Mouse (Mus musculus) embryonic facial prominence, embryonic 10.5 days (tissue): ENCODE measurements at regions not wholly inside any gene's neighbourhood (a gene's known extent, or its start where the extent isn't known, plus 50 kb on each side); places are given as distances from the start of the nearest gene placed in this dataset.

ENCODE experiments used
- DNase-seq: peaks from one replicate; pipeline ENCODE4 v3.0.0-alpha.2; 2017; ENCODE audit warnings: low spot score
- H3K27ac ChIP-seq: fragments of 300-500 bp; sonication (generic); replicated peaks from 2 replicates; pipeline ENCODE4 v1.5.1; 2016; ENCODE audit warnings: mild to moderate bottlenecking
- H3K27me3 ChIP-seq: fragments of 300-500 bp; sonication (generic); replicated peaks from 2 replicates; pipeline ENCODE4 v1.6.1; 2016; ENCODE audit warnings: low read depth, mild to moderate bottlenecking; ENCODE audit not compliant: poor library complexity, severe bottlenecking
- H3K36me3 ChIP-seq: fragments of 300-500 bp; sonication (generic); replicated peaks from 2 replicates; pipeline ENCODE4 v1.6.1; 2016; ENCODE audit warnings: mild to moderate bottlenecking, moderate library complexity
- H3K4me1 ChIP-seq: fragments of 300-500 bp; sonication (generic); 2 replicates; pipeline ENCODE4 v1.6.1; 2016
- H3K4me3 ChIP-seq: fragments of 300-500 bp; sonication (generic); 2 replicates; pipeline ENCODE4 v1.5.1; 2016; ENCODE audit warnings: mild to moderate bottlenecking, moderate library complexity
- H3K9me3 ChIP-seq: fragments of 300-500 bp; sonication (generic); 2 replicates; pipeline ENCODE4 v1.6.1; 2016; ENCODE audit warnings: mild to moderate bottlenecking
- WGBS: fragments of 180-500 bp; shearing (Covaris S2); methylation state at CpG from one replicate; pipeline ENCODE4 v1.1.7; 2016; 5-methylcytosine and 5-hydroxymethylcytosine counted together

GRCm38 (mm10) chr2:12614345-12614744 is 195.1 kb upstream of the Mindy3 start:
- H3K4me1 ChIP-seq: no peaks in the 10 kb centered on the region
- no peak for DNase-seq
- no peaks in the 10 kb centered on the region for H3K27me3 ChIP-seq
- no peak overlapping the region for H3K4me3 ChIP-seq
- no peak overlapping the region for H3K27ac ChIP-seq
- WGBS: 90% methylated on average over 2 of the region's 2 CpGs
- H3K36me3 ChIP-seq: no peaks in the 10 kb centered on the region
- no peaks in the 10 kb centered on the region for H3K9me3 ChIP-seq

- Histone ChIP-seq H3K27ac (no peak overlapping the region), H3K27me3 (no peaks in the 10 kb centered on the region), H3K4me1 (no peaks in the 10 kb centered on the region), H3K36me3 (no peaks in the 10 kb centered on the region), H3K4me3 (no peak overlapping the region), H3K9me3 (0 out of 2 replicates have a peak, but pooled peaks cover under 1% of the 10 kb centered on the region)
- DNase-seq: no peak
- WGBS: 72% methylated on average over 2 of the region's 2 CpGs
Measured at GRCm38 (mm10) chr2:12613858-12614257, 194.6 kb upstream of the Mindy3 start.

GRCm38 (mm10) chr2:12582566-12582965 is 163.3 kb upstream of the Mindy3 start:
- DNase-seq: no peak
- WGBS: 64% methylated on average over 2 of the region's 2 CpGs

GRCm38 (mm10) chr2:12557736-12558135 is 138.5 kb upstream of the Mindy3 start:
- Histone ChIP-seq H3K4me1 (no peaks in the 10 kb centered on the region), H3K27ac (no peak overlapping the region), H3K27me3 (no peaks in the 10 kb centered on the region), H3K9me3 (no peaks in the 10 kb centered on the region), H3K4me3 (no peak overlapping the region), H3K36me3 (no peaks in the 10 kb centered on the region)
- 60% methylated on average over 1 of the region's 1 CpGs for WGBS
- no peak for DNase-seq

More at GRCm38 (mm10) chr2:12582566-12582965, 163.3 kb upstream of the Mindy3 start:
- H3K4me1 ChIP-seq: no peaks in the 10 kb centered on the region
- H3K4me3 ChIP-seq: no peak overlapping the region
- H3K9me3 ChIP-seq: no peaks in the 10 kb centered on the region
- H3K36me3 ChIP-seq: no peaks in the 10 kb centered on the region
- no peak overlapping the region for H3K27ac ChIP-seq
- no peaks in the 10 kb centered on the region for H3K27me3 ChIP-seq

- Histone ChIP-seq H3K9me3 (no peaks in the 10 kb centered on the region), H3K36me3 (no peaks in the 10 kb centered on the region), H3K27me3 (no peaks in the 10 kb centered on the region), H3K27ac (no peak overlapping the region), H3K4me1 (no peaks in the 10 kb centered on the region), H3K4me3 (no peak overlapping the region)
- DNase-seq: no peak
- WGBS: 79% methylated on average over 5 of the region's 5 CpGs
Measured at GRCm38 (mm10) chr2:12522411-12522810, 103.1 kb upstream of the Mindy3 start.

GRCm38 (mm10) chr2:12521744-12522143 is 102.5 kb upstream of the Mindy3 start:
- Histone ChIP-seq H3K27ac (no peak overlapping the region), H3K9me3 (no peaks in the 10 kb centered on the region), H3K4me1 (no peaks in the 10 kb centered on the region), H3K4me3 (no peak overlapping the region), H3K27me3 (no peaks in the 10 kb centered on the region), H3K36me3 (no peaks in the 10 kb centered on the region)
- DNase-seq: no peak

GRCm38 (mm10) chr2:12492369-12492768 is 73.1 kb upstream of the Mindy3 start:
- 92% methylated on average over 3 of the region's 3 CpGs for WGBS
- DNase-seq: peak; percentile 20

GRCm38 (mm10) chr2:12469440-12470339 is 50.4 kb upstream of the Mindy3 start:
- H3K36me3 ChIP-seq: no peaks in the 10 kb centered on the region
- no peak overlapping the region for H3K27ac ChIP-seq
- H3K9me3 ChIP-seq: no peaks in the 10 kb centered on the region
- DNase-seq: no peak
- H3K4me3 ChIP-seq: no peak overlapping the region
- WGBS: 87% methylated on average over 7 of the region's 7 CpGs
- no peaks in the 10 kb centered on the region for H3K27me3 ChIP-seq
- H3K4me1 ChIP-seq: no peaks in the 10 kb centered on the region

More at GRCm38 (mm10) chr2:12492369-12492768, 73.1 kb upstream of the Mindy3 start:
- no peaks in the 10 kb centered on the region for H3K36me3 ChIP-seq
- no peaks in the 10 kb centered on the region for H3K27me3 ChIP-seq
- no peak overlapping the region for H3K4me3 ChIP-seq
- H3K4me1 ChIP-seq: no peaks in the 10 kb centered on the region
- H3K9me3 ChIP-seq: no peaks in the 10 kb centered on the region
- no peak overlapping the region for H3K27ac ChIP-seq
